Mouse (Mus musculus) spleen, adult 10 weeks (tissue): ENCODE results near the gene Fscn1. TPM values are rescaled to one million over a fixed set of nuclear protein-coding genes. Genes with fewer than 3 reads are reported as not detected.

Source experiments
- polyA plus RNA-seq: library from polyadenylated mRNA; stranded (reverse); fragments of 350-450 nt; fragmentation: Illumina TruSeq; extraction: RNeasy Lipid Tissue Mini Kit (QIAGEN cat#74804); gene quantifications from one replicate; pipeline ENCODE4 v1.2.3, GENCODE M21; 2015; ENCODE audit warnings: low replicate concordance; ENCODE audit not compliant: insufficient read depth

The Fscn1 gene
- polyA plus RNA-seq: 12.8 TPM

DNA sequence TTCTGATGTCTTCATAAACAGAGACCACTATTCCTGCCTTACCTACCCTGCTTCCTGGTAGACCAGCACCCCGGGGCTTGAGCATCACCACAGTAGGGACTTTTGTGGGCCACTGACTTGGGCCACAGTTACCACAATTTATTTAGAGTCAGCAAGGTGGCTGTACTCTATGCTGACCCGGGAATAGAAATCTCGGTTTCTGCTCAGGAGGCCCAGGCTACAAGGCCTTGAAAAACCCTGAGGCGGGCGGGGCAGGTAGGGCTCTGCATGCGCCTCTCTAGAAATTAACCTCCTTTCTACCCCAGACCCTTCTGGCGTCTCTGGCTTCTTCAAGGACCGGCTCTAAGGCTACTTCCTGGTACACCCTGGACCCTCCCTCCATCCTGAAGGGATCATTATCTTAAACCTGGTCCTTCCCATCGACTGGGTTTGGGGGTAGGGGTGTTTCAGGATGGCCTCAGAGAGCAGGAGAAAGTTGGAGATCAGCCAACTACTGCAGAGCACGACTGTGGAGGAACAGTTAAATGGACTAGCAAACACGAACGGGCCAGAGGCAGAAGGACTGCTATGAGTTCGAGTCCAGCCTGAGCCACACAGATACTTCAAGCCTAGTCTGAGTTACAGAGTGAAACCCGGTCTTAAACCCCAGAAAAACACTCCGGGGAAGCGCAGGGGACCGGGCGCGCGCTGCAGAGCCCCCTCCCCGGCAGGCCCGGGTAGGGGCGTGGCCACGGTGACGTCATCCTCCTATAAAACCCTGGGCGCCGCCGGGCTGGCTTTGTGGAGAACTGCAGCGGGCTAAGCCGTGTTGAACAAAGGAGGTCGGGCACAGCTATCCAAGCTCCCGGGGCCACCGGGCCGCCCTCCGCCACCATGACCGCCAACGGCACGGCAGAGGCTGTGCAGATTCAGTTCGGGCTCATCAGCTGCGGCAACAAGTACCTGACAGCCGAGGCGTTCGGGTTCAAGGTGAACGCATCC, at the start of gene Fscn1:
Gene Fscn1 (plus strand): TSS at position 768 of the 981 bp plus-strand sequence.

Other genes starting within 250 kb of the Fscn1 start
- gene Tnrc18, start 142.7 kb upstream of the Fscn1 start, polyA plus RNA-seq: 6.3 TPM
- 5.6 TPM for gene Fbxl18, start 64.9 kb upstream of the Fscn1 start, polyA plus RNA-seq
- gene Actb, start 53.6 kb upstream of the Fscn1 start, polyA plus RNA-seq: 2,641 TPM
- gene Rnf216, start 152.7 kb downstream of the Fscn1 start, polyA plus RNA-seq: 36.7 TPM
- not detected for gene Olfr718-ps1, start 187.2 kb downstream of the Fscn1 start, polyA plus RNA-seq
- 21.2 TPM for gene Rbak, start 220.4 kb downstream of the Fscn1 start, polyA plus RNA-seq
- gene Spdye4b, start 220.7 kb downstream of the Fscn1 start, polyA plus RNA-seq: not detected